Mouse (Mus musculus): ENCODE measurements at regions not wholly inside any gene's neighbourhood (a gene's known extent, or its start where the extent isn't known, plus 50 kb on each side); places are given as distances from the start of the nearest gene placed in this dataset.

- TF ChIP-seq CTCF (conservative IDR thresholded peaks at IDR 0.05; ENCODE audit: low read length) = no peak
- TF ChIP-seq POU5F1 (IDR thresholded peaks at IDR 0.05; ENCODE audit: borderline replicate concordance, low read length) = no peak
Measured at GRCm38 (mm10) chr8:15190708-15191107, 144.8 kb upstream of the BB014433 start.
